Mouse (Mus musculus) lung, adult 2 months (tissue): ENCODE measurements around the gene H2-Aa. TPM values are rescaled to one million over a fixed set of nuclear protein-coding genes. Genes with fewer than 3 reads are reported as not detected.

ENCODE experiments used
- DNase-seq: peaks from one replicate; pipeline ENCODE4 v3.0.0; 2022
- H3K4me1 ChIP-seq: fragments of 200-500 bp; 2 replicates; pipeline ENCODE4 v1.6.1; 2011; ENCODE audit warnings: low read length; ENCODE audit not compliant: control insufficient read depth, insufficient read depth
- H3K4me3 ChIP-seq: fragments of 200-500 bp; replicated peaks from 2 replicates; pipeline ENCODE3; 2011; ENCODE audit warnings: low read depth, mild to moderate bottlenecking, control low read depth, low read length; ENCODE audit errors: extremely low read depth
- CTCF ChIP-seq: fragments of 200-500 bp; IDR thresholded peaks from 2 replicates; pipeline ENCODE4 v1.5.1; 2011; ENCODE audit warnings: mild to moderate bottlenecking, low read length, control low read depth; ENCODE audit not compliant: insufficient read depth
- POLR2A ChIP-seq: fragments of 200-500 bp; IDR thresholded peaks from 2 replicates; pipeline ENCODE4 v1.6.1; 2011; ENCODE audit warnings: low read depth, mild to moderate bottlenecking, control low read depth, low read length, borderline replicate concordance; ENCODE audit errors: extremely low read depth
- WGBS: fragments of 180-500 bp; shearing (Covaris S2); methylation state at CpG from one replicate; pipeline ENCODE4 v1.1.7; 2018; 5-methylcytosine and 5-hydroxymethylcytosine counted together
- polyA plus RNA-seq: library from polyadenylated mRNA; depleted of rRNA; stranded (reverse); fragments of >200 nt; gene quantifications from 2 replicates; pipeline ENCODE4 v1.2.3, GENCODE M21; 2012

Gene H2-Aa
- polyA plus RNA-seq, 1 experiment = 544 TPM

DNA sequence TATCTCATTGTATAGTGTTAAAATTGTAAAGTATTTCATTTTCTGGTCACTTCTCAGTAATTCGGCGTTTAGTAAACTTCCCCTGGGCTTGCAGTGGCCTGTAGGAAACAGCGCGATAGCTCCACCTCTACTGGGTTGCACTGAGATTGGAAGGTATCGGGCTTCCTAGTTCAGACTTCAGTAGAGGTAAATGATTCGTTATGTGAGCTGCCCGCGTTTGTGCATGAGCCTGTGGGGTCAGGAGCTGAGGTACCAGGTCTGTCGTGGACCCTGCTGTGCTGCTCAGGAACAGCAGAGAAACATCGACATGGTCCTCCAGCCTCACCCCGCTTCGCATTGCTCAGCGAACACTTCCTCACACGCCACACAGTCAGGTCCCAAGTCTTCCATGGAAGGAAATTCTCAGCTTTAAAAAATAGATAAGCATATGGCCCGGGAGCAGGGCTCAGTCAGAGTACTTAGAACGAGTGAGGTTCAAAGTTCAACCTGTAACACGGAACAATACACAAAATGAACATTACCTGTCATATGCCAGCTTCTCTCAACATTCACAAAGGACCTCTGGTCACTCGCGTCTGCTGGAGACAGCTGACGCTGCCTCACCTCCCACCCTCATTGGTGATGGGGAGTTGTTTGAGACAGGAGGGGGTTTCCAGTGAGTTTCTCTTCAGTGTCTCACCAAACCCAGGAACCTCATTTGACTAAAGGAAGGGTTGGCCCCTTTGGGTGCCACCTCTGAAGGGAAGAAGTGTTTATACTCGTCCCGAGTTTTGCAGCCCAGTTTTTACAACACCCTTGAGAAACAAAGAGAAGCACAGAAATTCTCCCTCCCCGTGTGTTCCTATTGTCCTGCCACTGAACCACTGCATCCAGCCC lies 13.3 kb upstream of the H2-Aa start:
- TF ChIP-seq POLR2A (no peak), CTCF (no peak)
- peaks cover 5% of the 10 kb centered on the region; the same call in 1 of the 2 replicates for H3K4me1 ChIP-seq
- H3K4me3 ChIP-seq = no peak overlapping the region
- peak; percentile 5 for DNase-seq
- WGBS = 61% methylated on average over 23 of the region's 23 CpGs

DNA sequence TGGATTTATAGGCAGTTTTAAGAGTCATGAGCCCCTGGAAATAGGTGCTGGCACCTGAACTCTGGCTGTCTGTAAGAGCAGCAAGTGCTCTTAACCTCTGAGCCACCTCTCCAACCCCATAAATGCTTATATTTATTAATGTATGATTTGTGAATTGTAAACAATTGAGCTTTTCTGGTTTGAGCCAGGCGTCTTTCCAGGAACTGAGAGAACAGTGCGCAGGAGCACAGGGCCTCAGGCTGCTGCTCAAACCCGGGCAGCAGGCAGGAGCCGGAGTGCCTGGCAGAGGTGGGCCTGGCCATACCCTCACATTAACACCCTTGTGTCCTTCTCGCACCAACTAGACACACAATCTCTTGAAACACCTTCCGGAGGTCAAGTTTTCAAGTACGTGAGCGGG lies 12.4 kb upstream of the H2-Aa start:
- TF ChIP-seq CTCF (no peak), POLR2A (no peak)
- DNase-seq = peak; percentile 2
- no peak overlapping the region for H3K4me3 ChIP-seq
- 73% methylated on average over 8 of the region's 8 CpGs for WGBS
- H3K4me1 ChIP-seq = peaks cover 7% of the 10 kb centered on the region; the same call in 1 of the 2 replicates

GRCm38 (mm10) chr17:34299356-34299755 lies 11.7 kb upstream of the H2-Aa start:
- Histone ChIP-seq H3K4me3 (no peak overlapping the region), H3K4me1 (peaks cover 7% of the 10 kb centered on the region; the same call in 1 of the 2 replicates)
- TF ChIP-seq CTCF = no peak
- no peak for TF ChIP-seq POLR2A
- WGBS = 68% methylated on average over 3 of the region's 3 CpGs
- peak; percentile 6 for DNase-seq

DNA sequence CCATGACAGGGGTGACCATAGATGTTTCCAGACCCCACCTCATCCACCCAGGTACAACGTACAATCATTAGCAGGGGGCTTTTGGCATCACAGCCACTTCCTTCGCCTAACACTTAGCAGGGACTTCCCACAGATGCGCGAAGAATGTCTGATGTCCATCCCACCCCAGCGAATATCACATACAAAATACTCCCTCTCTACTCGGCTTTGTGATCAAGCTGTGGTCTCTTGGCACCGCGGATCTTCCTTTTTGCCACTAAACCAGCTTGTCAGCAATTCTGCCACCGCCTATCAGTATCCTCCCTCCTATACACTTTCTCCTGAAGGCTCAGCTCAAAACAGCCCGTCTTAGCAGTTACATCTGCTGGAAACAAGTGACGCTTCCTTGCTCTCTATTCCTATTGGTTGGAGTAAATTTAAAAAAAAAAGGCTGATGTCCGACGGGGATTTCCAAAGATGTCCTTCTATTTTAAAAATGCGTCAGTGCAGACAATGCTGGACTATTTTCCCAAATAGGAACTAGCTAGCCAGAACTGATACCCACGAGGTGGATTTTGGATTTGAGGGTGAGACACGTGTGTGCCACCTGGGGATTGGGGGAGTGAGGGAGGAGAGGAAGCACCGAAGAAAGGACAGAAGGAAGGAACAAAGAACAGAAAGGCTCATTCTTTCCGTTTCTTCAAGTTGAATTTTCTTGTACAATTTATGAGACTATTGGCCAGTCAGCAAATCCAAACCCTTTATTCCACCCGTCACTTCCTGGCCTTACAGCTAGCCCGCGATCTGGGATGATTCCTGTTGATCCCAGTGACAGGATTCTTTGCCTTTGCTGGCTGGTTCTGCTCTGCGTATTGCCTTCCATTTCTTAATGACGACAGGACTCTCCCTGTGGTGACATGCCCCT lies 8.5 kb upstream of the H2-Aa start:
- DNase-seq = peak; percentile 42
- TF ChIP-seq CTCF (no peak), POLR2A (peak; percentile 49; the same call in 1 of the 2 replicates)
- H3K4me3 ChIP-seq = peak overlapping the region; percentile 57
- WGBS = 21% methylated on average over 23 of the region's 23 CpGs
- H3K4me1 ChIP-seq = peaks cover 9% of the 10 kb centered on the region; the same call in 1 of the 2 replicates

- DNase-seq = no peak
- Histone ChIP-seq H3K4me1 (peaks cover 9% of the 10 kb centered on the region; the same call in 1 of the 2 replicates), H3K4me3 (no peak overlapping the region)
- no peak for TF ChIP-seq CTCF
- no peak for TF ChIP-seq POLR2A
Measured at GRCm38 (mm10) chr17:34295307-34295706, 7.7 kb upstream of the H2-Aa start.

- H3K4me1 ChIP-seq = peaks cover 9% of the 10 kb centered on the region; the same call in 1 of the 2 replicates
- TF ChIP-seq CTCF = no peak
- TF ChIP-seq POLR2A = no peak
- H3K4me3 ChIP-seq = no peak overlapping the region
- 73% methylated on average over 4 of the region's 4 CpGs for WGBS
- no peak for DNase-seq
Measured at GRCm38 (mm10) chr17:34294249-34294648, 6.6 kb upstream of the H2-Aa start.

- no peak for TF ChIP-seq POLR2A
- TF ChIP-seq CTCF = no peak
- H3K4me3 ChIP-seq = no peak overlapping the region
- H3K4me1 ChIP-seq = peaks cover 9% of the 10 kb centered on the region; the same call in 1 of the 2 replicates
- no peak for DNase-seq
- 39% methylated on average over 2 of the region's 2 CpGs for WGBS
Measured at GRCm38 (mm10) chr17:34293533-34293932, 5.9 kb upstream of the H2-Aa start.

DNA sequence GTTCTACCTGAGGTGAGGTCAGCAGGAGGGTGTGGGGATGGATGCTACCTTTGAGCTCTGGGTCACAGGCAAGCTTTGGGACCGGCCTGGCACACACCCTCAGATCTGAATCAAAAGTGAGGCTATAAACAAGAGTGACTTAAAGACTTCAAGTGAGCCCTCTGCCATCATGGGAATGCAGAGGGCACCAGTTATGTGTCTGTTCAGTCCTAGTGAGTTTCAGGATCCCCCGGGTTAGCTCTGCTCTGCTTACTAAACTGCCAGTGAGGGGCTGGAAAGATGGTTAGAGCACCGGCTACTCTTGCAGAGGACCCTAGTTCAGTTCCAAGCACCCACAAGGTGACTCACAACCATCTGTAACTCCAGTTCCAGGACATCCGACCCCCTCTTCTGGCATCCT lies 4.9 kb upstream of the H2-Aa start:
- 88% methylated on average over 4 of the region's 4 CpGs for WGBS
- Histone ChIP-seq H3K4me1 (peaks cover 9% of the 10 kb centered on the region; the same call in 1 of the 2 replicates), H3K4me3 (no peak overlapping the region)
- TF ChIP-seq POLR2A = no peak
- TF ChIP-seq CTCF = no peak
- DNase-seq = no peak

GRCm38 (mm10) chr17:34291609-34292008 lies 4.0 kb upstream of the H2-Aa start:
- no peak overlapping the region for H3K4me3 ChIP-seq
- TF ChIP-seq POLR2A (peak; percentile 68; the same call in 1 of the 2 replicates), CTCF (no peak)
- H3K4me1 ChIP-seq = peaks cover 7% of the 10 kb centered on the region; the same call in 1 of the 2 replicates
- 12% methylated on average over 8 of the region's 8 CpGs for WGBS
- DNase-seq = peak; percentile 77
